Mouse (Mus musculus): ENCODE results near the gene Draxin. TPM values are rescaled to one million over a fixed set of nuclear protein-coding genes. Genes with fewer than 3 reads are reported as not detected.

Gene Draxin
- polyA plus RNA-seq, 1 experiment from 2014 or later = 10.4 TPM

DNA sequence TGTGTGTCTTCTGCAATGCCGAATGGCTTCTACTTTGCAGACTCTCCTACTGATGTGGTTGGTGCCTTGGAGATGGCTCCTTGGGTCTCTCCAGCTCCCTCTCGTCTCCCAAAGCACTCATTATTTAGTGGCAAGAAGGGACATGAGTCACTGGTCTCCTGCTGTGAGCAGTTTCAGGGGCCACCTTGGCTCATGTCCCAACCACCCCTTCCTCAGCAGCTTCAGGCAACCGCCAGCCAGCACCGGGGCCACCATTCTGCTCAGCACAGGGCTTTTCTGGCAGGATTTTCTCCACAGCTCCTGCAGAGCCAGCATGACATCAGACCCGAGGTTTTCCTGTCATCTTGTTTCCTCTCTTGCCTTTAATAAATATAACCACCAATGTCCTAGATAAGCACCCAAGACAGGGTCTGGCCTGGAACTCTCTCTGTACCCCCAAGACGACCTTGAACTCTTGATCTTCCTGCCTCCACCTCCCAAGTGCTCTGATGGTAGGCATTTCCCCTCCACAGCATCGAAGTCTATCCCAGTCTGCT is 21.9 kb downstream of the Draxin start:
- Histone ChIP-seq H3K4me1 (peaks cover 14% of the 10 kb centered on the region), H3K27ac (replicated peaks) (no peak overlapping the region), H3K4me2 (no peak overlapping the region), H3K36me3 (peaks cover 11% of the 10 kb centered on the region; the same call in 1 of the 2 replicates), H3K27me3 (replicated peaks) (no peaks in the 10 kb centered on the region), H3K9me3 (replicated peaks) (no peaks in the 10 kb centered on the region), H3K9ac (replicated peaks) (no peak overlapping the region), H3K4me3 (replicated peaks) (no peak overlapping the region)
- no peak for ATAC-seq (ENCODE audit: low FRiP score)
- 53% methylated on average over 7 of the region's 7 CpGs for WGBS

DNA sequence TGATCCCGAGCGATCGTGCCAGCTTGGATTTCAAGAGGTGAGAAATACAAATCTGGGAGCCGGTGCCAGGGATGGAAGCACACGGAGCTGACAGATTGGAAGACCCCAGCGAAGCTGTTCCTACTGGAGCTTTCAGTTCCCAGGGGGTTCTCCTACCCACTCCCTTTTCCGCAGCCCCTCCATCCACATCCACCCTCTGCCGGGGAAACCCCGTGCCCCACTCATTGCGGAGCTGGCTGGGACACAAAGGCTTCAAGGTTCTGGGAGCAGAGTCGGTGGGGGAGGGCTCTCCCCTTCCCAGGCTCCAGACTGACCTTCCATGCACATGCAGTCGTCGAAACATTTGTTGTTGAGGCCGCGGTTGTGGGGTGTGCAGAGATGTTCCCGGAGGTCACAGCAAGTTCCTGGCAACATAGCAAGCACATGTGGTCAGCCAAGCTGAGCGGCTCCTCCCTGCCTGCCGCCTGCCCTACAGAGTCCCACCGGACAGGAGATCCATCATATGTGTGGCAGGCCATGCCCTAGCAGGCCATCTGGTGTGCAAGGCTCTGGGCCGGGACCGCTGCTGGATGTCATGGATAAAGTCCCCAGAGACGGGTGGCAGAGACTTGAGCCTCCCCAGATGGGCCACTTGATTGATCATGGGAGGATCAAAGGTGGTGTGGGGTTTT is 22.7 kb downstream of the Draxin start:
- Histone ChIP-seq H3K9ac (replicated peaks) (no peak overlapping the region), H3K27me3 (replicated peaks) (no peaks in the 10 kb centered on the region), H3K36me3 (peaks cover 3% of the 10 kb centered on the region; the same call in 1 of the 2 replicates), H3K4me1 (peaks cover 14% of the 10 kb centered on the region), H3K4me2 (no peak overlapping the region), H3K4me3 (replicated peaks) (no peak overlapping the region), H3K27ac (replicated peaks) (no peak overlapping the region), H3K9me3 (replicated peaks) (no peaks in the 10 kb centered on the region)
- 38% methylated on average over 22 of the region's 22 CpGs for WGBS
- ATAC-seq (ENCODE audit: low FRiP score) = no peak; the same call in 1 of the 2 replicates

DNA sequence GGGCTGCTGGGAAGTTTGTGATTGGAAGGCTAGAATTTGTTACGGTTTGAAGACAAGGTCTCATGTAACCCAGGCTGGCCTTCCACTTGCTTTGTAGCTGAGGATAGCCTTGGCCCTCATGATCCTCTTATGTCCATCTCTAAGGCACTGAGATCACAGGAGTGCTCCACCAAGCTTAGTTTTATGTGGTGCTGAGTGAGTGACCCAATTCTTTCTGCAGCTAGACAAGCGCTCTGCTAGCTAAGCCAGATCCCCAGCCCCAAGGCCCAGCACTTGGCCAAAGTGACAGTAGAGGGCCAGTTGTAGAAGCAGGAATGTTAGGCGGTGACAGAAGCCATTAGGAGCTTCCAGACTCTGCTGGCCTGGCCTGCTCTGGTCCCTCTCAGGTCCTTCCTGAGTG is 26.4 kb downstream of the Draxin start:
- no peak overlapping the region for H3K4me2 ChIP-seq
- ATAC-seq (ENCODE audit: low FRiP score) = no peak
- WGBS = 88% methylated on average over 3 of the region's 3 CpGs
- no peaks in the 10 kb centered on the region for H3K27me3 ChIP-seq (replicated peaks)
- no peak overlapping the region for H3K9ac ChIP-seq (replicated peaks)
- H3K27ac ChIP-seq (replicated peaks) = no peak overlapping the region
- peaks cover 25% of the 10 kb centered on the region for H3K4me1 ChIP-seq
- no peaks in the 10 kb centered on the region for H3K36me3 ChIP-seq
- no peaks in the 10 kb centered on the region for H3K9me3 ChIP-seq (replicated peaks)
- H3K4me3 ChIP-seq (replicated peaks) = no peak overlapping the region

DNA sequence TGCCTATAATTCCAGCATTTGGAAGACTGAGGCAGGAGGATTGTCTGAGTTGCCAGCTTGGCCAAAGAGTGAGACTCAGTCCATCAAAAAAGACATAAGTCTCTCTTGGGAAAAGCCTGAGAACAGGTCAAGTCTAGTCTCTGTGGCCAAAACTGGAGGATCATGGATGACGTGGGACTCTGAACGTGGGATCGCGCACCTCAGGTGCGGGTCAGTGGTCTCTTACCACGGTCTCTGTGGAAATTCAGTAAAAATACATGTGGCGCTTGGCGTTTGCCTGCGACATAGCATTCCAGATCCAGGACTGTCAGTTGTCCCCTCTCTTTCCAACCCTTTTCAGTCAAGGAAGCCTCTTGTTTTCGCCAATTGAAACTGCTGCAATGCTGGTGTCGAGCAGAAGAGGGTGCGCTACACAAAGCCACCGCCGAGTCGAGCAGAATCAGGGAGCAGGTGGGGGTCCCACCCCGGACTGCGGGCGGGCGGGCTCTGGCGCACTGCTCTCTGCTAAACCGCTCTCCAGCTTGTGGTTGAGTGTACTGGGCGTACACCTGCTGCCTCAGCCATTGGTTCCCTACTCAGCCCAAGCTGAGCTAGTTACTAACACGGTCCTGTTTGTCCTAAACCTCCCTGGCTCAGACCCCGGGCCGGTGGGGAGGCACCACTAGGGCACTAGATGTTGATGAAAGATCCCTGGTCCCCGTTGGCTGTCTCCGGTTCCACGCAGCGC is 28.5 kb downstream of the Draxin start:
- Histone ChIP-seq H3K9ac (replicated peaks) (peak overlapping the region; percentile 34), H3K27ac (replicated peaks) (peak overlapping the region; percentile 64), H3K27me3 (replicated peaks) (no peaks in the 10 kb centered on the region), H3K9me3 (replicated peaks) (no peaks in the 10 kb centered on the region), H3K4me2 (peak overlapping the region; percentile 55), H3K36me3 (no peaks in the 10 kb centered on the region), H3K4me1 (peaks cover 16% of the 10 kb centered on the region), H3K4me3 (replicated peaks) (peak overlapping the region; percentile 25)
- 19% methylated on average over 29 of the region's 29 CpGs for WGBS
- ATAC-seq (ENCODE audit: low FRiP score) = peak; percentile 78

GRCm38 (mm10) chr4:148098666-148099065 is 31.8 kb downstream of the Draxin start:
- peaks cover 16% of the 10 kb centered on the region for H3K4me1 ChIP-seq
- H3K36me3 ChIP-seq = no peaks in the 10 kb centered on the region
- no peaks in the 10 kb centered on the region for H3K27me3 ChIP-seq (replicated peaks)
- no peak overlapping the region for H3K9ac ChIP-seq (replicated peaks)
- no peak for ATAC-seq (ENCODE audit: low FRiP score)
- H3K4me3 ChIP-seq (replicated peaks) = no peak overlapping the region
- WGBS = 81% methylated on average over 3 of the region's 3 CpGs
- no peak overlapping the region for H3K27ac ChIP-seq (replicated peaks)
- H3K9me3 ChIP-seq (replicated peaks) = no peaks in the 10 kb centered on the region
- H3K4me2 ChIP-seq = no peak overlapping the region

GRCm38 (mm10) chr4:148097936-148098335 is 32.6 kb downstream of the Draxin start:
- ATAC-seq (ENCODE audit: low FRiP score) = no peak
- Histone ChIP-seq H3K4me2 (no peak overlapping the region), H3K4me1 (peaks cover 16% of the 10 kb centered on the region), H3K27ac (replicated peaks) (peak overlapping the region; percentile 41), H3K9me3 (replicated peaks) (no peaks in the 10 kb centered on the region), H3K36me3 (no peaks in the 10 kb centered on the region), H3K9ac (replicated peaks) (no peak overlapping the region), H3K4me3 (replicated peaks) (no peak overlapping the region), H3K27me3 (replicated peaks) (no peaks in the 10 kb centered on the region)
- 82% methylated on average over 2 of the region's 2 CpGs for WGBS

DNA sequence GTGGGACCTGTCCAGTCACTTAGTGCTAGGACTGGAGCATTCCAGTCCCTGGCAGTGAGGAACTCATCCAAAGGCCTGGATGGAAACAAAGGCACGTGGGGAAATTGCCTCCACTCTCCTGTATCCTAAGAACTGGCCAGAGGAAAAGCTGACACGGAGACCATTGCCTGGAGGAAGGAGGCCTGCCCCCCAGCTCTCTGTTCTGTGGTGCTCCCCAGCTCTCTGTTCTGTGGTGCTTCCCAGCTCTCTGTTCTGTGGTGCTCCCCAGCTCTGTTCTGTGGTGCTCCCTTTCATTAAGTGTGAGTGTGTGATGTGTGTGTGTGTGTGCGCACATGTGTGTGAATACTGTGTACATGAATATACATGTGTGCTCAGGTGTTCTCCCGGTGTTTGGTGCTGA is 35.4 kb downstream of the Draxin start:
- Histone ChIP-seq H3K9me3 (replicated peaks) (no peaks in the 10 kb centered on the region), H3K27ac (replicated peaks) (no peak overlapping the region), H3K4me3 (replicated peaks) (no peak overlapping the region), H3K27me3 (replicated peaks) (no peaks in the 10 kb centered on the region), H3K4me2 (no peak overlapping the region), H3K36me3 (no peaks in the 10 kb centered on the region), H3K4me1 (peaks cover 6% of the 10 kb centered on the region; the same call in 1 of the 2 replicates), H3K9ac (replicated peaks) (no peak overlapping the region)
- 79% methylated on average over 4 of the region's 4 CpGs for WGBS
- no peak for ATAC-seq (ENCODE audit: low FRiP score)

- 78% methylated on average over 5 of the region's 5 CpGs for WGBS
- H3K27me3 ChIP-seq (replicated peaks) = no peaks in the 10 kb centered on the region
- H3K36me3 ChIP-seq = no peaks in the 10 kb centered on the region
- ATAC-seq (ENCODE audit: low FRiP score) = no peak
- no peak overlapping the region for H3K27ac ChIP-seq (replicated peaks)
- H3K4me1 ChIP-seq = peaks cover 6% of the 10 kb centered on the region; the same call in 1 of the 2 replicates
- no peak overlapping the region for H3K9ac ChIP-seq (replicated peaks)
- H3K9me3 ChIP-seq (replicated peaks) = no peaks in the 10 kb centered on the region
- H3K4me3 ChIP-seq (replicated peaks) = no peak overlapping the region
- H3K4me2 ChIP-seq = no peak overlapping the region
Measured at GRCm38 (mm10) chr4:148094161-148094560, 36.3 kb downstream of the Draxin start.

- no peak overlapping the region for H3K27ac ChIP-seq (replicated peaks)
- no peaks in the 10 kb centered on the region for H3K36me3 ChIP-seq
- H3K4me1 ChIP-seq = peaks cover 10% of the 10 kb centered on the region
- no peak for ATAC-seq (ENCODE audit: low FRiP score)
- WGBS = 92% methylated on average over 11 of the region's 11 CpGs
- no peak overlapping the region for H3K4me2 ChIP-seq
- no peak overlapping the region for H3K9ac ChIP-seq (replicated peaks)
- H3K27me3 ChIP-seq (replicated peaks) = no peaks in the 10 kb centered on the region
- no peaks in the 10 kb centered on the region for H3K9me3 ChIP-seq (replicated peaks)
- H3K4me3 ChIP-seq (replicated peaks) = no peak overlapping the region
Measured at GRCm38 (mm10) chr4:148092551-148093271, 37.8 kb downstream of the Draxin start.

DNA sequence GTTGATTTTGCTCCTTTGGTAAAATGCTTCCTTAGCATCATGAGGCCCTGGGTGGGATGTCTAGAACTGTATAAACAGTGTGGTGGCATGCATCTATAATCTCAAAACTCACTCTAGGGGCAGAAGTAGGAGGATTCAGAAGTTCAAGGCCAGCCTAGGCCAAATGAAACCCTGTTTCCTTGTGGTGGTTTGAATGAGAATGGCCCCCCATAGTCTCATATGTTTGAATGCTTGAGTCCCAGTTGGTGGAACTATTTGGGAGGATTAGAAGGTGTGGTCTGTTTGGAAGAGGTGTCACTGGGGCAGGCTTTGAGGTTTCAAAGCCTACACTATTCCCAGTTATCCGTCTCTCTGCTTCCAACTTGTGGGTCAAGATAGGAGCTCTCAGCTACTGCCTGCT is 39.3 kb downstream of the Draxin start:
- Histone ChIP-seq H3K9me3 (replicated peaks) (no peaks in the 10 kb centered on the region), H3K4me1 (peaks cover 23% of the 10 kb centered on the region), H3K36me3 (no peaks in the 10 kb centered on the region), H3K27ac (replicated peaks) (no peak overlapping the region), H3K4me2 (no peak overlapping the region), H3K4me3 (replicated peaks) (no peak overlapping the region), H3K9ac (replicated peaks) (no peak overlapping the region), H3K27me3 (replicated peaks) (no peaks in the 10 kb centered on the region)
- 96% methylated on average over 1 of the region's 1 CpGs for WGBS
- ATAC-seq (ENCODE audit: low FRiP score) = no peak

DNA sequence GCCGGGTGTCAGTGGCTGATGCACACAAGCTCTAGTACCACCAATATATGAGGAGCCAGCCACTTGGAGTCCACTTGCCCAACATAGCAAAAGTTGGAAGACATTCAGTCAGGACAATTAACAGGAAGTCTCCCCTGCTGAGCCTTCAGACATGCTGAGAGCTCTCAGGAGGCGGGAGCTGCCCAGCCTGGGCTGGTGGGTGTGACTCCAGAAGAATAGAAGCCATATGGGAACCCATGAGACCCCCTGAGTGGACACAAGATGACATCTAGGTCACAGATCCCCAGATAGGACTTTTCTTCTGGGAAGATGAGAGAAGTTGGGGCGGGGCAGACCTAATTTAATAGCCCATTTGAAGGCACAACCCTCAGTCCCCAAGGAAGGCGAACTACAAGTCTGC is 41.3 kb downstream of the Draxin start:
- H3K9ac ChIP-seq (replicated peaks) = no peak overlapping the region
- H3K36me3 ChIP-seq = no peaks in the 10 kb centered on the region
- 55% methylated on average over 4 of the region's 4 CpGs for WGBS

More for the DNA sequence above, 41.3 kb downstream of the Draxin start:
- no peaks in the 10 kb centered on the region for H3K27me3 ChIP-seq (replicated peaks)
- H3K9me3 ChIP-seq (replicated peaks) = no peaks in the 10 kb centered on the region
- no peak overlapping the region for H3K4me3 ChIP-seq (replicated peaks)
- ATAC-seq (ENCODE audit: low FRiP score) = no peak
- peaks cover 26% of the 10 kb centered on the region for H3K4me1 ChIP-seq
- no peak overlapping the region for H3K27ac ChIP-seq (replicated peaks)
- no peak overlapping the region for H3K4me2 ChIP-seq

Data from neural tube, embryonic 15.5 days (tissue).